Mouse (Mus musculus) thymus, adult 18-20 months (tissue): ENCODE results near the gene Tnfsf10.
"Not testable (repeated sequence)": the region's sequence is repeated elsewhere in the genome, so short reads cannot be mapped to it uniquely, and the experiment has no call there.

Experiments used
- DNase-seq, 2 experiments: peaks; one replicate each; pipeline ENCODE4 v3.0.0; 2022; ENCODE audit warnings: mixed read lengths in 2 of 2

Tnfsf10 gene

DNA sequence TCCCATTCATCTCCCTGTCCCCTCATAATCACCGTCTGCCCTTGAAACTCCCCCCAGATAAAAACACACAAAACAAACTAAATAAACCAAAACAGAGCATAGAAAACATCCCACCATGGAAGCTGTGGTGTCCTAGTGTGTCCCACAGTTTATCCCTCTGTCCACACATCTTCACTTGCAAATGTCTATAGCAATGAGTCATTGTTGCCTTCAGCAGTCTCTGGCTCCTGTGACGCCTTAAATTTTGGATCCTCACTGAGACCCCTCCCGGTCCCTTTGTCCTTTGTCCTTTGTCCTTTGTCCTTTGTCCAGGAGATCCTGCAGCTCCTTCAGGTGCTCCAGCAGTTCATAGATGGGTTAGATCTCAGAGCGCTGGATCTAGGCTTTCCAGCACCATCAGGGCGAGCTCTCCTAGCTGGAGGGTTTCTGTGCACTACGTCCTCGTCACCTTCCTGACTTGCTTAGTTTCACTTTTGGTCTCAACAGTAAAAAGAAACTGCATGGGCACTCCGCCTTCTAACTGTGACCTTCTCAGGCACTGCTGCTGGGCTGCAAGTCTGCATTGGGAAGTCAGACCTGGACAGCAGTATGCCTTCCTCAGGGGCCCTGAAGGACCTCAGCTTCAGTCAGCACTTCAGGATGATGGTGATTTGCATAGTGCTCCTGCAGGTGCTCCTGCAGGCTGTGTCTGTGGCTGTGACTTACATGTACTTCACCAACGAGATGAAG is at the start of gene Tnfsf10:
Gene Tnfsf10 (plus strand): TSS at position 470 of the 729 bp plus-strand sequence.
- DNase-seq = peak; percentile 34 to 55

DNA sequence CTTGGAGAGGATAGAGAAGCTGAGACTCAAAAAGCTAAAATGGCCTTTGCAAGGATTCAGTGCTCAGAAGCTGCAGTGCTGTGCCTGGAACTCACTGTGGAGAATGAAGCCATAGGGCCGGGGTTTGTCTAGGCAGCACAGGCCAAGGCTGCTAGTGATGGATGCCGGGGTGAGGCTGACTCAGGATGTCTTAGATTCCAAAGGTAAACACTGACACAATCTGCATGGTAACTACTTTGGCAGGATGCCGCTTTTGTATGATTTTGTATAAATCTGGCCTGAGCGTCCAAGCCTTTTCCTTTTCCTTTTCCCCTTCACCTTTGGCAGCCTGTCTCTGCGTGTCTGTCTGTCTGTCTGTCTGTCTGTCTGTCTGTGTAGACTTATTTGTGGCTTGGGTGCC is 49.5 kb upstream of the Tnfsf10 start:
- DNase-seq = no peak

DNA sequence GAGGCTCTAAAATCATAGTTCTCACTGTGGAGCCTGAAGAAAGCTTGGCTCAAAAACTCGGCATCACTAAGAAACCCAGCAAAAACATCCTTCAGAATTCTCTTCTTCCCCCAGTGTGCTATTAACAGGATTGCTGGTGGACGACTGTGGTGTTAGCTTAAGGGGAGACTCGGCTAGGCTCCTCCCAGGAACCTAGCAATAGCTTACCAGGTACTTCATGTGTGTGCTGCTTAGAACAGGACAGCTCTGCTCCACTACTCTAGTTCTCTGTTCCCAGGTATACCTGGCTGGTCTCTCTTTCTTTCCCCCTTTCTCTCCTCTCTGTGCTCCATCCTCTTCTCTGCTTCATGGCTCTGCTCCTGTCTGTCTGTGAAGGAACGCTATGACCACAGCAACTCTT is 48.9 kb upstream of the Tnfsf10 start:
- no peak for DNase-seq

DNA sequence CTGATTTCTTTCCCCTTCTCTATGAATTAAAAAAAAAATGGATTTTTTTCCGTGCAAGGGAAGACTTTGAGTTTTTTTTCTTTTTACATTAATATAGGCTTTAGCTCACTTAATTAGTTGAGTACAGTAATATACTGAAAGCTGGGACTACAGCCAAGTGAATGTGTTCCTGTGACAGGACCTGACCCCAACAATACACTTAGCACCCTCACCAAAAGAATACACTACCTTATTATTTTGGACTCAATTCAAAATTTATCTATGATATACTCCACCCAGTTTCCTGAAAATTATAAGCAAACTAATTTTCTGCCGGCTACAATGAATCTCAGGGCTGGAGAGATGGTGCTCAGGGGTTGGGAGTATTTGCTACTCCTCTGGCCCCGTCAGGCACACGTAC is 47.7 kb upstream of the Tnfsf10 start:
- no peak for DNase-seq

DNA sequence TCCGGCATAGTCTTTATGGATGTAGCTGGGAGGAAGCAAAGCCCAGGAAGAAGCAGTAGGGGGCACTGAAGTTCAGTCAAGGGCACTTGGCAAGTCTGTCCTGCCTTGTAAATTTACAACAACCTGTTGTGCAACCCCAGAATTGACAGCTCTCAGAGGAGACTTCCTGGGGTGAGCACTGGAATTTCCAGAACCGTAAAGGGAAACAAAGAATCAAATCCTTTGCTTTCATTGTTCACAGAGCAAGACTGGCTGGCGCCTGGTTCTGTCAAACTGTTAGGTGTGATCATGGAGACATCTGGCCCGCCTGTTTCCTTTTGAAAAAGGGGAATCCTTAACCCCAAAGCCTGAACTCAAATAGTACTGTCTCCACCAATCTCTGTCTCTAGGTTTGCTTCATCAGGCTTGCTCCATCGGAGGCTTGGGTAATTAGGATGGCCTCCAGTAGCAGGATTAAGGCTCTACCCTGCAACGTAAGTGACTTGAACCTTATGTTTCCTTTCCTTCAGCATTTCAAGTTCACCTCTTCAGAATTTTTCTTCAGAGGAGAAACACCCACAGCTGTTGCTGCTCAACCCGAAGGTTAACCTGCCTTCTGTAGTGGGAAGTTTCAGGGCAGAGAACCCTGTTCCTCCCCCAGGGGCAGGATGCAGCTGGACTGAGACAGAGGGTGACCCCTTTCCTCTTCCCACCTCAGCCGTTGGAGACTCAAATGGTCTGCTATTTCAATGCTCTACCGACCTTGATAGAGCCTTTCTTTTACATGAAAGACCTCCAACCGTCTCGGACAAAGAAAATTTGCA is 46.5 kb upstream of the Tnfsf10 start:
- DNase-seq = peak; percentile 34 to 51

DNA sequence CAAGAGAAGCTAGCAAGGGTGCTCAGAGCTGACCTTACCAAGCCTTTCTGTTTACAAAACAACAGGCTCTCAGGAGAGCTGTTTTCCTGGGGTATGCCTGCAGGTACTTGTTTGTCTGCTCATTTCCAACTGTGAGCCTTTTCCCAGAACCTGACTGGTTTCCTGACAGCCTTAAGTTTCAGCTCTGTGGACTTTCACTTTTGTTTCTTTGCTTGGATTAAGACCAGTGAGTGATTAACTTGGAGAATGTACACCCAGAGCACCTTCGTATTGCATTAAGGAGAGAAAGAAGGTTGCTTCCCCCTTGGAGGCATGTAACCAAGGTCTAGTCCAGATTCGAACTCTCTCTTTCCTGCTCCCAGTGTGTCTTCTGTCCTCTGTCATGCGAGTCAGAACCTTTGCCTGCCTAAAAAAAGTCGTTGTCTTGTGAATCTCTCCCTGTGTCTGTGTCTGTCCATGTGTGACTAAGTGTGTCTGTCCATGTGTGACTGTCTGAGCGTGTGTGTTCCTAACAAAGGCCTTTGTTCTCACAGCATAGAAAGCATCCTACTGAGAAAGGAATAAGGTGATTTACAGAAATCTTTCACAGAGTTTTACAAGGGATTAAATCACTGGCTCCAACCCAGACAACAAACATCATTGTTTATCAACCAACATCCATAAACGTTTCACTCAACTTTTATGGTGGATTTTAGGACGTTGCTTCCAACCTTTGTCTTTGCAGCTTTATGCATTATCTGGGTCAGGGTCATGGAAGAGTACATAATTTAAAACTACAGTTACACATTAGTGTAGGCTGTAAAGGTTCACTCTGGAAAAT is 43.7 kb upstream of the Tnfsf10 start:
- no peak for DNase-seq

DNA sequence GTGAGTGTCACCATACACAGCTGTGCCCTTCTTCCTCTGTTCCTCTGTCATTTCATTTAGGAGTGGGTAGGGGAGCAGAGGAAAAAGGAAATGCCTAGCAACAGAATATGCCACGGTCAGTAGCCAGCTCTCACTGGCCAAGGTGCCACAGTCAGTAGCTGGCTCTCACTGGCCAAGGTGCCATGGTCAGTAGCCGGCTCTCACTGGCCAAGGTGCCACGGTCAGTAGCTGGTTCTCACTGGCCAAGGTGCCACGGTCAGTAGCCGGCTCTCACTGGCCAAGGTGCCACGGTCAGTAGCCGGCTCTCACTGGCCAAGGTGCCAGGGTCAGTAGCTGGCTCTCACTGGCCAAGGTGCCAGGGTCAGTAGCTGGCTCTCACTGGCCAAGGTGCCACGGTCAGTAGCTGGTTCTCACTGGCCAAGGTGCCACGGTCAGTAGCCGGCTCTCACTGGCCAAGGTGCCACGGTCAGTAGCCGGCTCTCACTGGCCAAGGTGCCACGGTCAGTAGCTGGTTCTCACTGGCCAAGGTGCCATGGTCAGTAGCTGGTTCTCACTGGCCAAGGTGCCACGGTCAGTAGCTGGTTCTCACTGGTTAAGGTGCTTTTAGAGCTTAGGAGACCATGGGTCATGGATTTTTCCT is 37.4 kb upstream of the Tnfsf10 start:
- not testable (repeated sequence) for DNase-seq

DNA sequence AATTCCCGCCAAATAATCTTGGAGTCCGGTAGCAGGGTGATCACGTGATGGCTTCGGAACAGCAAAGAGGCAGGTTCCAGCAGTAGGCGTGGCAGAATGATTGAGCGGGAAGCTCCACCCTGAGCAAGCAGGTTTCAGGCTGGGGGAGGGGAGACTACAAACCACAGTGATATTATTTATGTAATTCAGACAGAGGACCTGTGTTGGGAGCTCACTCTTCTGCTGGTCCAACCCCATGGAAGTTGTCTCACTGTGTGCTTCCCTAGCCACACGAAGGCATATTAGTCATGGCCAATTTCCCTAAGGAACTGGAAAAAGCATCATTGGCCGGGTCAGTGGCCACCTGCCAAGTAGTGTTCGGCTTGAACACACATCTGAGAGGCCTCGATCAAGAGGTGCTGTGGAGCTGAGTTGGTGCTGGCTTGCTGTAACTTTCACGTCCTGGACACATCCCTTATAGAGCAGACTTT is 36.5 kb upstream of the Tnfsf10 start:
- peak in 1 of 2 experiments; percentile 33 for DNase-seq

DNA sequence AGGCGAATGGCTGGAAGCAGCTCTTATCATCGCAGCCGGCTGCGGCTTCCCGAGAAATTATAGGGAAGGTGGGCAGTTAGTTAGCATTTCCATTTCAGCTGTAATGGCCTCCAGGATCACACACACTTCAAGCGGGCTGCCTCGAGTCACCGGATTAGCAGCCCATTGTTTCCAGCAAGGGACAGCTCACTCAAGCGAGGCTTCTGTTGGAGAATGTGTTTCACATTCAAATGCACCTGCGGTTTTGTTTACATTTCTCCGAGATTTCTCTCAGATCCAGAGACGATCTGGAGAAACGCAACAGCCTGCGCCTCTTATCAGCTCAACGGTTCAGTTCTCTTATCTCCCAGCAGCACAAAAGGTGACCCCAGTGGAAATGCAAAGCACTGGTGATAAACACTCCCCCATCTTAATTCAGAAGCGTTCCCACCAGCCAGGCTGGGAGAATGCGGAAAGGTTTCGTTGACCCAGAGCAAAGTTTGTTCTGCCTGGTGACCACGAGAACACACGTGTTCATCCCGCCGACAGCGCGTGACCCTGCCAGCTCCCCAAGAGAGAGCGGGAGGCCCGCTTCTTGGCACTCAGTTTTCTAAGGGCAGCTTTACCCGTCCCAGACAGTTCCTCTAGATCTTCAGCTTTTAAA is 33.6 kb upstream of the Tnfsf10 start:
- no peak for DNase-seq

DNA sequence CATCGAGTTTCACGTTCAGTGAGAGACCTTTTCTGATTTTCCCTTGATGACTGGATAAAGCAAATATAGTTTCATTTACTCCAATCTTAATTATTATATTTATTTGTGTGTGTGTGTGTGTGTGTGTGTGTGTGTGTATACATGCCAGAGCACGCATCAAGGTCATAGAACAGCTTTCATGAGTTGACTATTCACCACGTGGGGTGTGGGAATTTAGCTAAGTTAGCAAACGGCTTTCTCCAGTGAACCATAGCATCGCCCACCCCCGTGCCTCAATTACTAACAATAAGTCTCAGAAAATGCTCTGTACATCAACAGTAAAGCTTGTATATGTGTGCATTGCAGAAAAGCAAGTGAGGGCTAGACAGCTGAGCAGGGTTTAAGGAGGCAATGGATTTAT is 33.0 kb upstream of the Tnfsf10 start:
- no peak for DNase-seq

DNA sequence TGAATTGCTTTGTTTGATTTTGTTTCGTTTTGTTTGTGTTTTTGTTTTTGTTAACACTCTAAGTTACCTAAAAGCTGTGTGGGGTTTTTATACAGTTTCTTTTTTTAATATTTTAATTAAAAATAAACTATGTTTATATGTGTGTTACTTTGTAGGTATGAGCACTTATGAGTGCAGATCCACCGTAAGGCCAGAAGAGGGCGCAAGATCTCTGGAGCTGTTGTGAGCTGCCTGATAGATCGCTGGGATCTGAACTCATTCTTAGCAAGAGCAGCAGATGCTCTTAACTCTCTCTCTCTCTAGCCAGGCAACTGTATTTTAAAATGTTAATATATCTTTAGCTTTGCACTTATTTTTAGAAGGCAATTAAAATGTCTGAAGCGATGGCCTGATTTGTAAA is 32.6 kb upstream of the Tnfsf10 start:
- no peak for DNase-seq

DNA sequence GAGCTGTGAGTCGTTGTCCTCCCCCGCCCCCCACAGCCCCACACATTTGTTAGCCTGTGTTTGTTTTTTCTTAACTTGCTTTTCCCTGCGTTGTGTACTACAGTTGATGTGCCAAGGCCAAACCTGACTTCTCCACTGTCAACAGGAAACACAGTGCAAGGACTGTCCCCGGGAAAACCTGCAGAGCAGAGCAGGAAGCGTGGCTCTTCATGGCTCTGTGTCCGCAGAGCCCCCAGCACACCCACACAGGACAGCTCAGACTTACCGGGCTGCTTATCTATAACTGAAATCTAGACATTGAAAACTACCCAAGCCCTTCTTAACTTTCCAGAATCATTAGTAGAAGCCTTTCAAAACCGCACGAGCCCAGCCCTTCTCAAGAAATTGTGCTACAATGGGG is 31.8 kb upstream of the Tnfsf10 start:
- DNase-seq = no peak

DNA sequence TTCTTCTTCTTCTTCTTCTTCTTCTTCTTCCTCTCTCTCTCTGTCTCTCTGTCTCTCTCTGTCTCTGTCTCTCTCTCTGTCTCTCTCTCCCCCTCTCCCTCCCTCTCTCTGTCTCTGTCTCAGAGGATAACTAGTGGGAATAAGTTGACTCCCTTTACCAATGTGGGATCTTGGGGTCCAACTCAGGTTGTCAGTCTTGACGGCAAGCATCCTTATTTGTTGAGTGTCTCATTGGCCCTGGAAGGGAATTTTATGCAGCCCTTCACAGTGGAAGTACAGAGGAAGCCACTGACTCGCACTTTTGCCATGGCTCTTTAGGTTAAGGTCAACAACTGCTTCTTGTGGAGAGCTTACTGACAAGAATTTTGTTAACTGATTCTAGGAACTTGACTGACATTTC is 28.5 kb upstream of the Tnfsf10 start:
- DNase-seq = no peak

DNA sequence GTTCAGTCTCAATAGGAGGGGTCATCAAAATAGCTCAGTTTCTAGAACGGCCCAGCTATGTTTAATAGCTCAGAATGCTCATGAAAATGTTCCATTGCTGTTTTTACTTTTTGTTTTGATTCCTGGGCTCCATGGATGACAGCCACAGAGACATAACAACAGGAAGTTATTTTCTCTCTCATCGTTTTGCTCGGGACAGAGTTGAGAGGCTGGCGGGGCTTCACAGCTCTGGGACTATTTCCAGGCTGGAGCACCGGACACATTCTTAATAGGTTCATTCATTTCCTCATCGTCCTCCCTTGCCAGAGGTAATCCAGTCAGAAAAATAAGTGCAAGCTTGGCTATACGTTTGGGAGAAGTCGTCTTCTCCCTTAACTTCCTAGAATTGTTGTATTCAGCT is 27.9 kb upstream of the Tnfsf10 start:
- no peak for DNase-seq

DNA sequence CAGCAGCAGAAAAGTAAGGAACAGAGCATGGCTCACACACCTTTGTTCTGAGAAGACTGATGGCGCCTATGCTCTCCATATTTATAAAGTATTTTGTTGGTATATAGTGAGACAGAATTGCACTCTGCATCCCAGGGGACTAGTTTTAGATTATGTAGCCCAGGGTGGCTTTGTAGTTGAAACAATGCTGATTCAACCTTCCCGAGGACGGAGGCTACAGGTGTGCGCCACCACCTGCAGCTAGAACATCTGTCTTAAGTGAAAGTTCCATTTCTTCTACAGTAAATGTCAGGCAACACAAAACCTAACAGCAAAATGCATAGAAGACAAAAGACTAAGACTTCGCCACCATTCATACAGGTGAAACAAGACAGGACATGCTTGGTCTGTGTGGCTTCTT is 26.5 kb upstream of the Tnfsf10 start:
- no peak for DNase-seq

DNA sequence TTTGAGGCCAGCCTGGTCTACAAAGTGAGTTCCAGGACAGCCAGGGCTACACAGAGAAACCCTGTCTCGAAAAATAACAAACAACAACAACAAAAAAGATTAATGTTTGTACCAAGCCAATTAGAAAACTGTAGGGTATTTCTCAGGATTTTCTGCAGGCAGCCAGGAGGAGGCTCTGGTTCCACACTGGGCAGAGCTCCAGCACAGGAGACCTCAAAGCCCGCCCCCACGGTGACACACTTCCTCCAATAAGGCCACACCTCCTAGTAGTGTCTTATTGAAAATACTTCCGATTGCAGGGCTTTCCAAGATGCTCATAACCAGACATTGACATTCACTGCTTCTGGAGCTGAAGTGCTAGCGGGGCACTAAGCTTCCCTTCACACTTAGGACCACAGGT is 25.9 kb upstream of the Tnfsf10 start:
- not testable (repeated sequence) for DNase-seq

DNA sequence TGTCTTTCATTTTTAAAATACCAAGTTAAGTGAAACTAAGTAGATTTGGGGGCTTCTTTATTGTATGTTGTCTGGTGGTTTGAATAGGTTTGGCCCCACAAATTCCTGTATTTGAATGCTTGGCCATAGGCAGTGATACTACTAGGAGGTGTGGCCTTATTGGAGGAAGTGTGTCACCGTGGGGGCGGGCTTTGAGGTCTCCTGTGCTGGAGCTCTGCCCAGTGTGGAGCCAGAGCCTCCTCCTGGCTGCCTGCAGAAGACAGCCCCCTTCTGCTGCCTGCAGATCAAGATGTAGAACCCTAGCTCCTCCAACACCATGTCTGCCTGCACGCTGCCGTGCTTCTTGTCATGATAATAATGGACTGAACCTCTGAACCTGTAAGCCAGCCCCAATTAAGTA is 25.4 kb upstream of the Tnfsf10 start:
- not testable (repeated sequence) for DNase-seq

DNA sequence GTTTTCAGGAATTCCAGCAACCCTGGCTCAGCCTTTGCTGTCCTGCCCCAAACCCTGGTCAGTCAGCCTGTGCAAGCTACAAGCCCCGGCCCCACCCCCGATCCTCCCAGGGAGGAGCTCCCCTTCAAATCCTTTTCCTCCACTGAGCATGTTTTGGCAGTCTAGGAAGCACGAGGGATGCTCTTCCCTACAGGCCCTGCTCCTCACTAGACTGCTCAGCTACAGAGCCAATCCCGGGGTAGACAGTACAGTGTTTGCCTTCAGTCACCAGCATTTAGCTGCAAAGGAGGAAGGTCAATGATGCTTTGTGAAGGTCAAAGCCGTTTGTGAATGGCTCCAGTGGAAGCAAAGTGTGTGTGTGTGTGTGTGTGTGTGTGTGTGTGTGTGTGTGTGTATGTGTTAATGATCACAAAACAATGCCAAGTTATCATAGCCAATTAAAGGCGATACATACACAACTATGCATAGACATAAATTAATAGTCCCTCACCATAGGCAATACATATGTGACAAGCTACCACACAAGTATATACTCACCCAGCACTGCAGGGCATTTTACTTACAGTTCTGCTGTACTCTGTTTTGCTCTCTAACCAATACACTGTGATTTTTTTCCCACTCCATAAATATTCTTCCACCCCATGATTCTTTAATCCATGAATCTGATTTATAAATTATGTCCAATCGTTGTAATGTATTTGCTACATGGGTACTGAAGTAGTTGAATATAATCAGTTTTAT is 23.0 kb upstream of the Tnfsf10 start:
- no peak for DNase-seq

DNA sequence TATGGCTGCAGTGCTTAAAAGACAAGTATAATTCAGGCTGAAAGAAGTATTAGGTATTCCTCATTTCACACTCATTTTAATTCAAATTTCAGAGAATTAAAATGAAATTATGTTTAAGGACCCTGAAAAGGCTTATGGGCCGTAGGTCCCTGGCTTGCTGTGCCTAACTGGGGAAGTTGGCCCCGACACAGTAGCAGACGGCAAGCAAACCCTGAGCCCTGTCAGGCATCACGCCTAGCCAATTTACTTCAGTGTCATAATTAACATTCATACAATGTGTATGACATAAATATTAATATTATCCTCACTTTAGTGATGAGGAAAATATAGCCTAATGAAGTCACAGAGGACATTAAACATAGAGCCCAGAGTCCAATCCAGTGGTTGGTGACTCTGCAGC is 16.4 kb upstream of the Tnfsf10 start:
- no peak for DNase-seq

DNA sequence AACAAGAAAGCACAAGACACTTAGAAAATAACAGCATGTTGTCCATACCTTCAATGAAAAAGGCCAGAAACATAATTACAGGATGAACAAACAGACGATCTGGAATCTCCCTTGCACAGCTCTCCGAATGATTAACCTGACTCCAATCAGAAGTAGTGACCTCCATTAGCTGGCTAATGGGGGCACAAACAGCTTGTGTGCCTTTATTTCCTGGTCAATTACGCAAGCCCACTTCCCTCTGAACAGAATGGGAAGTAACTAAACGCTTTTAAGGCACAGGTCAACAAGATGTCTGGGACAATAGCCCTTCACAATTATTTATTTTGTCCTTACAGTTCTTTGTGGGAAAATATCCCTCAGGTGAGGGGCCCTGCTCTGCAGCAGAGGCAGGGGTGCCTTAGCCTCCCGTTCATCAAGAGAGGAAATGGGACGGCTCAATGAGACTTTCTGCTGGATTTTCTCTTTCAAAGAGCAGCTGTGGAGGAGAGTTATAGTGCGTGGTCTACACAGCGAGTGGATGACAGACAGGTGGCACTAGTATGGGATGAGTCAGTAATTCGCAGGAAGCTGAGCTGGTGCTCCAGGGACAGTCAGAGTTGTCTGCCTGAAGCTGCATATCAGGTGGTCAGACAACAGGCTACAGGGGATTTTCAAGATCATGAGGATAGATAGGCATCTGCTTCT is 14.3 kb upstream of the Tnfsf10 start:
- no peak for DNase-seq

DNA sequence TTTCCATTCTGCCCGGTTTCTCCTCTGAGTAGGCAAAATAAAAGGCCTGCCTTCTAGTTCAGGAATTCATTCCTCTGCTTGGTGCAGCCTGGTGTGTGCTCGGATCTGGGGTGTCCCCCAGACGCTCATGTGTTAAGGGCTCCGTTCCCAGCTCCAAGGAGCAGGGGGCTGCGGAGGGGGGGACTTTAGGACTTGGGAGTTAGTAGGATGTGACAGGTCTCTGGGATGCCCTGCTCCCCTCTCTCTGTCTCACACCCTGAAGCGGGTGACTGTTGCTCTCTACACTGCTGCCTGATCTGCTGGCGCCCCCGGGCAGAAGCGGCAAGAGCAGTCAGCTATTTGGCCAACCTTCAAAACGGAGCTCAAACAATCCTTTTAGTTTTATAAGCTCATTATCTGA is 10.0 kb upstream of the Tnfsf10 start:
- no peak for DNase-seq
